Mouse (Mus musculus) lung, postnatal 0 days (tissue): ENCODE measurements at regions not wholly inside any gene's neighbourhood (a gene's known extent, or its start where the extent isn't known, plus 50 kb on each side); places are given as distances from the start of the nearest gene placed in this dataset.

Source experiments
- CTCF ChIP-seq: IDR thresholded peaks from 2 replicates; pipeline ENCODE4 v1.5.1; 2016; ENCODE audit warnings: antibody characterized with exemption, mild to moderate bottlenecking
- EP300 ChIP-seq: IDR thresholded peaks from 2 replicates; pipeline ENCODE4 v1.6.1; 2016; ENCODE audit warnings: antibody characterized with exemption, mild to moderate bottlenecking, control low read depth

GRCm38 (mm10) chr10:123813142-123813541 is 549.3 kb downstream of the Fam19a2 start:
- TF ChIP-seq CTCF (no peak), EP300 (no peak)
